Mouse (Mus musculus) heart, adult 2 months (tissue): ENCODE measurements around the gene St6galnac5.

Source experiments
- CTCF ChIP-seq: fragments of 200-600 bp; IDR thresholded peaks from 2 replicates; pipeline ENCODE4 v1.8.1; 2022; ENCODE audit warnings: antibody characterized with exemption, mild to moderate bottlenecking, moderate library complexity
- EP300 ChIP-seq: fragments of 200-500 bp; IDR thresholded peaks from 2 replicates; pipeline ENCODE4 v1.6.1; 2011; ENCODE audit warnings: low read depth, low read length, control low read depth; ENCODE audit not compliant: insufficient read depth
- POLR2A ChIP-seq: fragments of 200-500 bp; IDR thresholded peaks from 2 replicates; pipeline ENCODE4 v1.6.1; 2011; ENCODE audit warnings: mild to moderate bottlenecking, low read depth, low read length, control low read depth; ENCODE audit not compliant: insufficient read depth

GRCm38 (mm10) chr3:152912216-152913101, 69.6 kb downstream of the St6galnac5 start:
- TF ChIP-seq CTCF (no peak), EP300 (no peak), POLR2A (no peak)
